Mouse (Mus musculus) heart, adult 2 months (tissue): Measurements from ENCODE around the gene Nrxn3.

Source experiments
- CTCF ChIP-seq: fragments of 200-600 bp; IDR thresholded peaks from 2 replicates; pipeline ENCODE4 v1.8.1; 2022; ENCODE audit warnings: antibody characterized with exemption, mild to moderate bottlenecking, moderate library complexity
- EP300 ChIP-seq: fragments of 200-500 bp; IDR thresholded peaks from 2 replicates; pipeline ENCODE4 v1.6.1; 2011; ENCODE audit warnings: low read depth, low read length, control low read depth; ENCODE audit not compliant: insufficient read depth

- TF ChIP-seq EP300 (no peak), CTCF (no peak)
Measured at GRCm38 (mm10) chr12:88868288-88868687, 145.6 kb downstream of the Nrxn3 start.
